Mouse (Mus musculus) subcutaneous adipose tissue, adult 2 months (tissue): ENCODE measurements around the gene Fzd1. TPM values are rescaled to one million over a fixed set of nuclear protein-coding genes. Genes with fewer than 3 reads are reported as not detected.

Experiments used
- polyA plus RNA-seq: library from polyadenylated mRNA; depleted of rRNA; stranded (reverse); fragments of >200 nt; gene quantifications from 2 replicates; pipeline ENCODE4 v1.2.3, GENCODE M21; 2012; ENCODE audit warnings: low replicate concordance; rRNA removed

Fzd1 gene
- polyA plus RNA-seq: 24.4 and 60.5 TPM in 2 replicates

GRCm38 (mm10) chr5:4757902-4758301 lies at the start of gene Fzd1:
TSS of gene Fzd1 (minus strand) at chr5:4758035.

